Mouse (Mus musculus) adrenal gland, adult 18-20 months (tissue): ENCODE data around the gene Ostf1. TPM values are rescaled to one million over a fixed set of nuclear protein-coding genes. Genes with fewer than 3 reads are reported as not detected.
"Not testable (repeated sequence)": the region's sequence is repeated elsewhere in the genome, so short reads cannot be mapped to it uniquely, and the experiment has no call there.

Source experiments
- DNase-seq, 2 experiments: peaks; one replicate each; pipeline ENCODE4 v3.0.0; 2021 to 2022; ENCODE audit warnings: low spot score in 2 of 2
- total RNA-seq, 2 experiments: library from RNA; stranded (reverse); gene quantifications; 1 replicate in 1 of 2; 2 replicates in 1 of 2; pipeline ENCODE4 v1.2.3; 2021

Ostf1 gene
- total RNA-seq, 2 experiments from 2014 or later, result 111 to 124 TPM

DNA sequence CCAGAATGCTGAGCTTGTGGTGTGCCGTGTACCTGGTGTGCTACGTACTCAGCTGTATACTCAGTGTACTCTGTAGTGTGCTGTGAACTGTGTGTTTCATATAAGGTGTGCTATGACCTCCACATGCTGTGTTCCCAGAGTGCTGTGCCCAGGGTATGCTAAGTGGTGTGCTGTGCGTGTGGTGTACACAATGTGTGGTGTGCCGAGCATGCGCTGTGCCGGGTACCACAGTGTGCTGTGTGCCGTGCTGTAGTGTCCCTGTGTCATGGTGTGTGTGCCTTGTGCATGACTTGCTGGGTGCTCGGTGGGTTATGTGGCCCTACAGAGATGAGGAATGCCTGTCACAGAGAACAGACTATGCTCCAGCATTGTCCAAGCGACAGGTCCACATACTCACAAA, 31.0 kb downstream of the Ostf1 start:
- no peak for DNase-seq

GRCm38 (mm10) chr19:18599650-18600049, 32.0 kb downstream of the Ostf1 start:
- DNase-seq, result no peak

- DNase-seq, result peak in 1 of 2 experiments; percentile 28
Observed at GRCm38 (mm10) chr19:18599051-18599450, 32.6 kb downstream of the Ostf1 start.

GRCm38 (mm10) chr19:18598265-18598926, 33.2 kb downstream of the Ostf1 start:
- DNase-seq, result peak in 1 of 2 experiments; percentile 25

DNA sequence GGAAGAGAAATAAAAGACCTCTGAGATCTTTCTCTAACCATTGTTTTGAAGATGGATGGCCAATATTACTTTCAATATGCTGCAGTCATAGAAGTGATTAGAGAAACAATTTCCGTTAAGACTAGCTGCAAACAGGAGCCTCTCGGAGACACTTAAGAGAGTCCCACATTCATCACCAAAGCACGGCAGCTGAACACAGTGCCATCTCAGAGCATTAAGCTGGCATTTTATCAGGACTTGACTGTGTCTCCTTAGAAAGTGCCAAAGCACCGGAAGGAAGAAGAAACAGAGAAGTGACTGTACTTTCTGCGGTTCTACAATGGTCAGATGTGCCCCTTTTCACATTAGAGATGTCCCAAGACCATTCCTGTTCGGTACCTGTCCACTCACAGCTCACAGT, 33.9 kb downstream of the Ostf1 start:
- no peak for DNase-seq

DNA sequence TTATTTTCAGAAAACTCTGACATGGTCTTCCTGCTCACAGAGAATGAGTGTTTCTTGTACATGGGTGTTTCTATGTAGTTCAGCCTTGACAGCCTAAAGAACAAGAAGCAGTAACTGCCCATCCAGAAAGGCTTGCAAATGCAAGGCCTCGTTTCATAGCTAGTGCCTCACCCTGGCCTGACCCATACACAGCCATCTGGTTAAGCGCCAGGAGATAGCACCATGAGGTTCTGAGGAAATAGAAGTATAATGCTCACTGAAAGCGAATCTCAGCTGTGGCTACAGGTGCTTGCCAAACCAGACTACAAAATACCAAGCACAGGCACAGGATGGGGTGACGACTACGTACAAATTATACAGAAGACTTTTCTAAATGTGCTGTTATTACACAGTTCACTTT, 34.7 kb downstream of the Ostf1 start:
- DNase-seq, result no peak

DNA sequence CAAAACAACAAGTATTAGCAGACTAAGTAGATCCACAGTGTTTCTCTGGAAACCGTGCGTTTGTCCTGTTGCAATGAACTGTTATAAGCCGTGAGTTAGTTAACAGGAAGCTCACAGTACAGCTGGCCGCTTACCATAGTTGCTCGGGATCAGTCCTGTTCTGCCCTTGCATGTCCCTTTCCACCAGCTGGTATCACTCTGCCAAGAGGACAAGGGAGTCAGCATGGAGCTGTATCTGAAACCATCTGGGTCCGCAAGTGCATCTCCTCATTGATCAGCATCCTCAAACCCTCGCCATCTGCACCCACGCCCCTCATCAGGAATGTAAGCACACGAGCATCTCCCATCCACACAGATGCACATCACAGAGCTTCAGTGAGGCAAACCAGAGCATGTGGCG, 37.9 kb downstream of the Ostf1 start:
- DNase-seq, result no peak

- no peak for DNase-seq
Observed at GRCm38 (mm10) chr19:18592919-18593318, 38.7 kb downstream of the Ostf1 start.

- DNase-seq, result no peak
Observed at GRCm38 (mm10) chr19:18590942-18591354, 40.7 kb downstream of the Ostf1 start.

GRCm38 (mm10) chr19:18590234-18590633, 41.4 kb downstream of the Ostf1 start:
- DNase-seq, result no peak

GRCm38 (mm10) chr19:18589276-18589675, 42.3 kb downstream of the Ostf1 start:
- DNase-seq, result no peak

DNA sequence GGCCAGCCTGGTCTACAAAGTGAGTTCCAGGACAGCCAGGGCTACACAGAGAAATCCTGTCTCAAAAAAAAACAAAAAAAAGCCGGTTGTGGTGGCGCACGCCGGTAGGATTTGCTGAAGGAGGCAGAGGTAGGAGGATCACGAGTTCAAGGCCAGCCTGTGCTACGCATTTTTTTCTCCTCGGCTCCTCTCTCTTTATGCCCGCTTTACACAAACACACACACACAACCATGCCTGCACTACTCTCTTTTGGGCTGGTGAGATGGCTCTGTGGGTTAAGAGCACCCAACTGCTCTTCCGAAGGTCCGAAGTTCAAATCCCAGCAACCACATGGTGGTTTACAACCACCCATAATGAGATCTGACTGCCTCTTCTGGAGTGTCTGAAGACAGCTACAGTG, 42.8 kb downstream of the Ostf1 start:
- DNase-seq, result not testable (repeated sequence)

- no peak for DNase-seq
Observed at GRCm38 (mm10) chr19:18588243-18588642, 43.4 kb downstream of the Ostf1 start.

DNA sequence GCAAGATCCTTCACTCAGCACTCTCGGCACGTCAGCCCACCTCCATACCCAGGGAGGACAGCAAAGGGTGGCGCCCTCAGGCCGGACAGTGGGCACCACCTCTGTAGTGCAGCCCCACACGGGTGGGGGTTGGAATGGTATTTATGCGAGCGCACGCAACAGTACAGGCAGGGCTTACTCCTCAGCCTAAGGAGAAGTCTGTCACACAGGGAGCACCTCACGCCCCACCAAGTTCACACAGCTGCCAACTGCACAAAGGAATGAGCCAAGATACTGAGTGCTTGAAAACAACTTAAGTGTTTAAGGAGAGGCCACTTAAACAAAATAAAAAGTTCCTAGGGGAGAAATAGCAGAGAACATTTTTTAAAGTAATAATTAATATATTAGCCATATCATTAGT, 44.5 kb downstream of the Ostf1 start:
- DNase-seq, result no peak

DNA sequence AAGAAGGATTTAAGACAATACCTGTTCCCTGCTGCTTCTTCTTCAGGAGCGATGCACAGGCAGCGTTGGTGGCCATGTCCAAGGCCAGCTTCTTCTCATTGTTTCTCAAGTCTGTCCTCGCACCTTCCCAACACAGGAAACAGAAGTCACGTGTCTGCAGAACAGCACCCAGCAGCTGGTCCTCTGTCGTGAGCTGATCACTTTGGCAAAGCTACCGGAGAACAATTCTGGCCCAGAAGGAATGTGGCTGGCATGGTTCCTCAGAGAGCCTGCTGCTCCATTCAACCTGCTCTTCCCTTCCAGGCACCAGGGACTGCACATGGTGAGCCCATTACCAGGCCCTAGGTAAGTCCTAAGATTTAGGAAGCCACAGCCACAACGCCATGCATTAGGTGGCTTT, 47.0 kb downstream of the Ostf1 start:
- DNase-seq, result no peak

DNA sequence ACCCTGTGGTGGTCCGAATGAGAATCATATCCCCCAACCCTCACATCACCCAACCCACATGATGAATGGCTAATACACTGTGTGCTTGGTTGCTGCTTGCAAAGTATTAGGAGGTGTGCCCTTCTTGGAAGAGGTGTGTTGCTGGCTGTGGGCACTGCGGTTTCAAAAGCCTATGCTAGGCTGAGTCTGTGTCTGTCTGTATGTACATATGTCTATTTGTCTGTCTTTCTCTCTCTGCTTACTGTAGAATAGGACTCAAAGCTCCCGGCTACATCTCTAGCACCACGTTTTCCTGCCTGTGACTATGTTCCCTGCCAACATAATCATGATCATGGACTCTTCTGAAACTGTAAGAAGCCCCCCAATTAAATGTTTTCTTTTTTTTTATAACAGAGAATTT, 47.9 kb downstream of the Ostf1 start:
- no peak for DNase-seq

DNA sequence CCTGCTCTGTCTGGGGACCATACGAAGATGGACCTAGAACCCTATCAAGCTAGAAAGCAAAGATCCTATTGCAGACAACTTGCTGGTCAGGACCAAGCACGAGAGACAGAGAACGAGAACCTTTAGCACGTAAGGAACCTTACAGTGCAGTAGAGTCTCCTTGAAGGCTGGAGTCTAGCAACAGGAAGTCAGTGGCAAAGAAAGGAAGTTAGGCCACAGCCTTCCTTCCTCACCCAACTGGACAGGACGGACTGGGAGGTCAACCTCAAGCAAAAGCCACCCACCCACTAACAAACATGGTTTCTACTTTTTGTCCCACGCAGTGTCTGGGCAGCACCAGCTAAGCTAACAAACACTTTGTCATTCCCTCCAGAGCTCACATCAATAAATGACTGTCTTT, 48.7 kb downstream of the Ostf1 start:
- DNase-seq, result no peak

- DNase-seq, result no peak
Observed at GRCm38 (mm10) chr19:18582226-18582625, 49.4 kb downstream of the Ostf1 start.

DNA sequence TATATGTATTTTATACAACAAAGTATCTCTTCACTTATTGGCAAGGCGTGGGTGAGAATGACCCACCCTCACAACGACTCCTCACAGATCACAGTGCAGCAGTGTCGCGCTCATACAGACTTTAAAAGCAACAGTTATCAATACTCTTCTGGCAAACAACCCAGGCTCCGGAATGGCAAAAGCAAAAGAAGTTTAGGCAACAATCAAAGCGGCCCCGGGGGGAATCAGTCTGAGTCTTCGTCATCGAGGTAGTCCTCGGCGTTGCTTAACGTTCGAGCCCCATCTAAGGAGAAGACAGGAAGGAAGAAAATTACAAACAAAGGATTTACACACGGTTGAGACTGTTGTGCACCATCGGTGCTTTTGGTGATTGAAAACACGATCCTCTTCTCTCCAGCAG, 50.6 kb downstream of the Ostf1 start:
- DNase-seq, result no peak

- DNase-seq, result no peak
Observed at GRCm38 (mm10) chr19:18579012-18579358, 52.6 kb downstream of the Ostf1 start.

- DNase-seq, result no peak
Observed at GRCm38 (mm10) chr19:18578216-18579011, 53.2 kb downstream of the Ostf1 start.

GRCm38 (mm10) chr19:18577348-18577747, 54.3 kb downstream of the Ostf1 start:
- no peak for DNase-seq

DNA sequence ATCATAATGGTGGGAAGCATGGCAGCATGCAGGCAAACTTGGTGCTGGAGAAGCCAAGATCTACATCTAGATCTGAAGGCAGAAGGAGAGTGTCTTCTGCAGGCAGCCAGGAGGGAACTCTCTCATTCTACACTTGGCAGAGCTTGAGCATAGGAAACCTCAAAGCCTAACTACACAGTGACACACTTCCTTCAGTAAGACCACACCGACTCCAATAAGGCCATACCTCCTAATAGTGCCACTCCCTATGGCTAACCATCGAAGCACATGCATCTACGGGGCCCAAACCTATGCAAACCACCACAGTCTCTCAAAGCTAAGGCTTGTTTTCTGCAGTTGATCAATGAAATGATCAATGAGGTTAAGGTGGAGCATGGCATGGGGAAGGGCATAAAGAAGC, 55.7 kb downstream of the Ostf1 start:
- DNase-seq, result no peak
